Mouse (Mus musculus) left cerebral cortex, adult 2 months (tissue): ENCODE results near the gene Tollip. TPM values are rescaled to one million over a fixed set of nuclear protein-coding genes. Genes with fewer than 3 reads are reported as not detected.

ENCODE experiments used
- DNase-seq, 2 experiments: peaks; one replicate each; pipeline ENCODE4 v3.0.0; 2021 to 2022; ENCODE audit warnings: low spot score in 2 of 2, mixed read lengths in 1 of 2; ENCODE audit errors: extremely low spot score in 1 of 2
- H3K27ac ChIP-seq: fragments of 200-600 bp; 2 replicates; pipeline ENCODE4 v1.8.1; 2022
- H3K4me3 ChIP-seq: fragments of 200-600 bp; 2 replicates; pipeline ENCODE4 v1.8.1; 2022
- CTCF ChIP-seq: fragments of 200-600 bp; IDR thresholded peaks from 2 replicates; pipeline ENCODE4 v1.8.1; 2022; ENCODE audit warnings: antibody characterized with exemption, mild to moderate bottlenecking, moderate library complexity
- intact Hi-C: fragments of 180-260 bp; cut with DNase I; formaldehyde crosslinking; loops from one replicate; pipeline ENCODE4 v1.15.1; 2025
- long read RNA-seq, 2 experiments: library from polyadenylated mRNA; stranded (forward); transcript quantifications; one replicate each; pipeline ENCODE4 v2.0.0; 2021; ENCODE audit warnings: borderline mapping rate in 2 of 2
- total RNA-seq, 2 experiments: library from RNA; stranded (reverse); gene quantifications; 2 replicates each; pipeline ENCODE4 v1.2.3; 2021

Tollip gene
- 100 to 1,000 TPM; 116 to 132 TPM for total RNA-seq
- long read RNA-seq, experiment 1, transcript Tollip-201 (6 exons, 3,788 nt): major isoform, 296 of 346 reads
- long read RNA-seq, experiment 1, transcript Tollip-203 (7 exons, 1,892 nt): minor isoform, 13 of 346 reads
- long read RNA-seq, experiment 1, partial matches to known transcripts: 19 of 346 reads
- long read RNA-seq, experiment 1, other reads (novel, unspliced or antisense): 18 of 346 reads
- long read RNA-seq, experiment 2, transcript Tollip-201 (6 exons, 3,788 nt): major isoform, 195 of 245 reads
- long read RNA-seq, experiment 2, transcript Tollip-203 (7 exons, 1,892 nt): minor isoform, 21 of 245 reads
- long read RNA-seq, experiment 2, partial matches to known transcripts: 27 of 245 reads
- long read RNA-seq, experiment 2, other reads (novel, unspliced or antisense): 2 of 245 reads

DNA sequence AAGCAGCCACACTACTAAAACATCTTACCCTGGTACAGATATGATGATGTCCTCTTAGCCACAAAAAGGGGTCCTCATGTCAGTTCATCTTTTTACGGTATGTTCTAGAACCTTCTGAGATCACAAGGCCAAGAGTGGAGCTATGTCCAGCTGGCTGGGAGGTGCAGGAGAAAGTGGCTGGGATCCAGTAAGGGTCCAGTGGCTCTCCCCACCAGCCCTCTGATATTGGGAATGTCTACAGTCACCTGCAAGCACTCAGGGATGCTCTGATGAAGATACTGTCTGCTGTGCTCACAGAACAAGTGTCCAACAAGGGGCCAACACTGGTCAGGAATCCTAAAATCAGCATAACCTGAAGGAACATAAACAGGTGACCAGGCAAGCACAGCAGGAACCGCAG lies at the start of gene Tollip:
Gene Tollip, minus strand, starts transcription at position 101 of the 400 bp plus-strand sequence.
- no peak for TF ChIP-seq CTCF
- intact Hi-C loops: no loop called here
- H3K27ac ChIP-seq: no peak within 1 kb of the TSS
- DNase-seq: no peak
- no peak within 1 kb of the TSS for H3K4me3 ChIP-seq

DNA sequence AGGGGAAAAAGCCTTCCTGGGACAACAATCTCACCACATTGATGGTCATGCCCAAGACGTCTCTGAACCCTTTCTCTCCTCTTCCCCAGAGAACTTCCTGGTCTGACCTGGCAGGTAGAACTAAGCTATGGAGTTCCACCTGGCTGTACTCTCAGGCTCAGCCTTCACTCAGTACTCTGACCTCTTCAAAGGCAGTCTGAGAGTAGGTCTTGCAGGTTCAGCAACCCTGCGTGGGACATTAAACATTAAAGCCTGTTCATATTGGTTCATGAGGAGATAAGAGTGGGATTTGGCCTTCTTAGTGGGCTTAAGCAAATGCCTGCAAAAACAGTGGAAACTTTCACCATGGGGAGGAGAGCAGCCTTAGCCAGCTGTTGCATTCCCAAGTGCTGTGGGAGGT lies 48.0 kb upstream of the Tollip start:
- TF ChIP-seq CTCF: no peak
- DNase-seq: no peak
- Histone ChIP-seq H3K4me3 (no peak overlapping the region), H3K27ac (peak overlapping the region; percentile 30; the same call in 1 of the 2 replicates)
- intact Hi-C loops: no loop called here

DNA sequence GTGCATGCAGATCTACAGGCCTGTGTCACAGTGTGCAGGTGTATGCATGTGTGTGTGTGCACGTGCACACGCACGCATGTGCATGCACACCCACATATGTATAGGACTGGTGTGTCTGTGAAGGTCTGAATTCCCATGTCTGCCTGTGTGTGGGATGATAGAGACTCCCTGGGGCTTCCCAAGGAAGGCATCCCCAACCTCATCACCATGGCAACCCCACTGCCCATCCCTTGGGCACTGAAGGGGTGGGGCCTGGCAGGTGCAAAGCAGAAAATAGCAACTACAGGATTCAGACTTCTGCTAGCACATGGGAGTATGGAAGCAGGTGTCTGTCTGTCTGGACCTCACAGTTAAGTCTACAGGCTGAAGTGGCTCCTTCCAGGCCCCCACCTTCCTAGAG lies 44.2 kb upstream of the Tollip start:
- TF ChIP-seq CTCF: no peak
- Histone ChIP-seq H3K4me3 (no peak overlapping the region), H3K27ac (peak overlapping the region; percentile 63)
- no peak for DNase-seq
- intact Hi-C loops: no loop called here

DNA sequence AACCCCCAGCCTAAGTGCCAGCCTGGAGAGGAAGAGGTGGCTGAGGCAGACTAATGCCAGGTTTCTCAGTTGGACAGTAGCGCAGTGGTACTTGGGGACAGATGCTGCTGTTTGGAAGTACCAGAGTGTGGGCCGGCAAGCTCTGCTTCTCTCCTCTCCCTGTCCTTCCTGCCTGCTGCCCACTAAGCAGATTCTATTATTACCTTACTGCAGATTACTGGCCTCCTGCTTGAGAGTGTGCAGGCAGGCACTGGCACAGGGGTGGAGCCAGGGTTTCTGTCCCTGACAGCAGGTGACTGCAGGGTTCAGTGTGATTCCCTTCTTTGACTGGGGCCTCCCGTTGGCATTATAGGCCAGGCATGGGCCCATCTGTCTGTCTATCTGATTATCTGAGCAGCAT lies 43.2 kb upstream of the Tollip start:
- TF ChIP-seq CTCF: no peak
- peak in 1 of 2 experiments; percentile 52 for DNase-seq
- intact Hi-C loops: no loop called here
- peak overlapping the region; percentile 63 for H3K27ac ChIP-seq
- H3K4me3 ChIP-seq: no peak overlapping the region

DNA sequence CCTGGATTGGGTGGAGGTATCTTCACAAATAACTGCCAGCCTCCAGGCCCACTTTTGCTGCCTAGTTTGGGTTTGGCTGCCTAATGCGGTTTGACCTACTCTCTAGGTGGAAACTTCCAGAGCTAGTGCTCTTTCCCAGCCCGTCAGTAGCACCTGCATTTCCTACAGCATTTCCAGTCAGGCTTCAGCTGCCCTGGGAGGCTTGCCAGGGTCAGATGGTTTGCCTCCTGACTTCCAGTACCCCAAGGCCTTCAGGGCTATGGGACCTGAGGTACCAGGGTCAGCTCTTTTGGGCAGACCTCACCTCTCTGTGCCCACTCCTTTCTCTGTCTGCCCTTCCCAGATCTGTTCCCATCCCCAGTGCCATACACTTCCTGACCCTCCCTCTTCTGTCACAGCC lies 42.6 kb upstream of the Tollip start:
- intact Hi-C loops: no loop called here
- Histone ChIP-seq H3K4me3 (no peak overlapping the region), H3K27ac (peak overlapping the region; percentile 63)
- no peak for TF ChIP-seq CTCF
- no peak for DNase-seq

DNA sequence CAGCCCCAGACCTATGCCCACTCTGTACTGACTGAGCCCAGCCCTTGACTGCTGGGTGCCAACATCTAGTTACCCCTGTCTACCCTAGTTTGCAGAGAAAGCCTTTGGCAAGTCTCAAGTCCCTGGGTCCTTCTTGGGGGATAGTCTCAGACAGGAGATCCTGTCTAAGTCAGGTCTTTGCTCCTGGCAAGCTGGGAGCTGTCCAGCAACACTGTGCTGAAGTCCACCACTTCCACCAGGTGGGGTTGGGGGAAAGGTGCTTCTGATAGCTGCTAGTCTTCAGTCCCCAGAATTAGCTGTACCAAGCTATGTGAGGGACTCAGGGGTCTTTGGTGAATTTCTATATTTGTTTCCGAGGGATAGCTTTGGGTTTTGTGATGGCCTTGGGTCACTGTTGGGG lies 40.8 kb upstream of the Tollip start:
- Histone ChIP-seq H3K4me3 (no peak overlapping the region), H3K27ac (peak overlapping the region; percentile 50; the same call in 1 of the 2 replicates)
- no peak for TF ChIP-seq CTCF
- DNase-seq: no peak
- intact Hi-C loops: no loop called here

DNA sequence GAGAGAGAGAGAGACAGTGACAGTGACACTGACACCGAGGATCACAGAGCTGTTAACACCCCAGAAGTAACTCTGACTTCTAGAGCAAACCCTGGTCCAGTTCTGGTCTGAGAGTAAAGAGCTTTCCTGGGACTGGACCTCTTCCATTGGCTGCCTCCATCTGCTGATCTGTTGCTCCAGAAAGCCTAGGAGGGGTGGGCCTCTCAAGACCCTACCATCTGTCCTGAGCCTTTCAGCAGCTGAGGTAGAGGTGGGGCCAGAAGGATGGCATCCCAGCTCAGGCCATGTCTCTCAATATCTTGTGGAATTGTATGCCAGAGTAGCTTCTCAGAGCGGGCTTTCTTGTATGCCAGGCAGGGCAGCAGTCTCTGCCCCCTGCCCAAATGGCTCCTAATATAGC lies 39.9 kb upstream of the Tollip start:
- no peak for TF ChIP-seq CTCF
- no peak overlapping the region for H3K4me3 ChIP-seq
- intact Hi-C loops: no loop called here
- H3K27ac ChIP-seq: peak overlapping the region; percentile 50
- DNase-seq: no peak

DNA sequence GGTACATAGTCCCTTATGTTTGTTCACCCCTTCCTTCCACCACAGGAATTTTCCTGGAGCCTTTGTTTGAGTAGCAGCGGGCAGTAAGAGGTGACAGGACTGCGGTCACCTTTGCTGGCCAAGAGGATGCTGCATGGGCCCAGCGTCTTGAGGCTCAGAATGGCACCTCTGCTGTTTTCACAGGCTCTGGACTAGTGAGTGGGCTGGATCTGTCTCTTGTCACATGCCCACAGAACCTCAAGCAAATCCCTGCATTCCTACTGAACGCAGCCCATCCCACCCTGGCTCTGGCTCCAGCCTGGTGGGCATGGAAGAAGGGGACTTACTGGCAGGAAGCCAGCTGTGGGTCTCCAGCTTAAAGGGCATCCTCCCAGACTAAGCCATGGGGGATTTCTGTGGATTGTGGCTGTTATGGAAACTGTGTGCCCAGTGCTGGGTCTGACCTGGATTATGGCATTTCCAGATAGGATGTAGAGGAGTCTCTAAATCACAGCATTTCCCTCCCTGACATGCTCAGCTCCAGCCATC lies 39.3 kb upstream of the Tollip start:
- no peak for DNase-seq
- H3K27ac ChIP-seq: peak overlapping the region; percentile 85
- TF ChIP-seq CTCF: no peak
- H3K4me3 ChIP-seq: no peak overlapping the region
- intact Hi-C loops: no loop called here

DNA sequence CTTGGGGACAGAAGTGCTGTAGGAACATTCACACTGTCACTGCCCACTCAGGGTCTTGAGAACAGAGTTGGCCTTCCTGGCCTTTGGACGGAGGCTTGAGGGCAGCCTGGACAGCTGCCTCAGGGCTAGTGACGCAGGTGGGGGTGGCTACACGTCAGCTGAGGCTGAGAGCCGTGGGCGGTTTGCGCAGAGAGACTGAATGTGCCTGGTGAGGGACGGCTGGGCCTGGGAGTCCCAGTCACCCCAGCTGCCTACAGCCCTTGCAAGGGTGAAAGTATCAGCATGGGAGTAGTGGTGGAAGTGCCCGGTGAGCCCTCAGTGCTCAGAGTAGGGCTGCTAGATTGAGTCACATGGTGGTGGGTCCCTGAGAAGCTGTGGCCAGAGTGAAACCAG lies 37.9 kb upstream of the Tollip start:
- intact Hi-C loops: no loop called here
- peak overlapping the region; percentile 85 for H3K27ac ChIP-seq
- DNase-seq: peak; percentile 56 to 75
- H3K4me3 ChIP-seq: no peak overlapping the region
- TF ChIP-seq CTCF: no peak

DNA sequence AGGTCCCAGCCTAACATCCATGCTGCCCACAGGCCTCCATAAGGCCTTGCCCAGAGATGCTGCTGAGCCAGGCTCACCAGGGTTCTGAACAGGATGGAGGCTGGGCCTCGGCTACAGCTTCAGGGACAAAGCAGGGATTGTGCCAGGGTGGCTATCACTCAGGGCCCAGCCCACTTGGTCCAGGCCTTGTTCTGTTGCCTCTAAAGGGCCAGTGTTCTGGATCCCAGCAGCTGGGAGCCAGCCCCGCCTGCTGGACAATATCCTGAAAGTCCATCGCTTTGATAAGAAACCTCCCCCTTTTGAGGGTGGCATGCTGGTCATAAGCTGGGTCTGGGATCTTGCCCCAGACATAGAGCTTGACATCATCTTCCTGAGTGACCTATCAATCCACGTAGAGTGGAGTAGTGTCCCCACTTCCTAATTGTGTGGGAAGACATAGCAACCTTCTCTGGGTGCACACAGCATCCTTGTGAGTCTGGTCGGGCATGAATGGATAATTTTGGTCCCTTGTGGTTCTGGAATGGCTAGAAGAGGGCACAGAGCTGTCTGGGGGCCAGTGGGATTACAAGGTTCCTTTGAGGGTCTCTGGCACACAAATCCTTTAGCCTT lies 37.4 kb upstream of the Tollip start:
- TF ChIP-seq CTCF: no peak; the same call in none of the 2 replicates
- intact Hi-C loops: no loop called here
- Histone ChIP-seq H3K27ac (peak overlapping the region; percentile 85), H3K4me3 (no peak overlapping the region)
- DNase-seq: peak in 1 of 2 experiments; percentile 56

DNA sequence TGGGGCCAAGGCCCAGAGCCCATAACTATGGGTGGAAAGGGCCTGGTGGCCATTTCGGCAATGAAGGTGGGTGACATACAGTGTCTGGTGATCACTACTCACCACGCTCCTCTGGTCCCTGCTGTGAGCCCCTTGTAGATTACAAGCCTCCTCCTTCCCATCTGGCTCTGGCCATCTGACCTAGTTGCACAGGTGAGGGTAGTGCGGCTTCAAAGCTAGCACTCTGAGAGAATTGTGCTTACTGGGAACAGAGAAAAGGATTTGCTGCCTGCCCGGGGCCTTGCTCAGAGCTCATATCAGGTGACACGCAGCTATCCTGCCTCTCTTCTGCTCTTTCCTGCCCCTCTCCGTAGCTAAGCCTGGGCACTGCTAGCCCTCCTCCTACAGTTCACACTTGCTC lies 35.3 kb upstream of the Tollip start:
- DNase-seq: no peak
- Histone ChIP-seq H3K4me3 (no peak overlapping the region; the same call in 1 of the 2 replicates), H3K27ac (peak overlapping the region; percentile 82)
- no peak for TF ChIP-seq CTCF
- intact Hi-C loops: no loop called here

DNA sequence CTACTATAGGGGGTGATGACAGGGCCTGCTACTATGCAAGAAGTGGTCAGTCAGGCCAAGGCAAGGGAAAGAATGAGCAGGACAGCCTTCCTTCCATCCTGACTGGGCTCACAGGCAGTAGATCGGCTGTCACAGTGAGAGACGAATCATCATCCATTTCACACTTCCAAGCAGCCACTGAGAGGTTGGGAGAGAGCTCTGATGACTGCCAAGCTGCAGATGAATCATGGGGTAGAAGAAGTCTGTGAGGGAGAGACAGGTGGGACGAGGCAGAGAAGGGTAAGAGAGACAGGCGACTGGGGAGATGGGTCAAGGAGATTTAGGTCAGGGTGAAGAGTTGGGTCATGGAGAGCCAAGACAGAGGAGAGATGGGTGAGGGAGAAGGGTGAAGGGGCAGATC lies 34.6 kb upstream of the Tollip start:
- no peak for DNase-seq
- no peak for TF ChIP-seq CTCF
- H3K27ac ChIP-seq: peak overlapping the region; percentile 82
- intact Hi-C loops: no loop called here
- H3K4me3 ChIP-seq: no peak overlapping the region; the same call in 1 of the 2 replicates
